Mouse (Mus musculus): ENCODE data around the gene Myo7a. TPM values are rescaled to one million over a fixed set of nuclear protein-coding genes. Genes with fewer than 3 reads are reported as not detected.

Myo7a gene
- polyA plus RNA-seq, 1 experiment: 48.8 TPM

DNA sequence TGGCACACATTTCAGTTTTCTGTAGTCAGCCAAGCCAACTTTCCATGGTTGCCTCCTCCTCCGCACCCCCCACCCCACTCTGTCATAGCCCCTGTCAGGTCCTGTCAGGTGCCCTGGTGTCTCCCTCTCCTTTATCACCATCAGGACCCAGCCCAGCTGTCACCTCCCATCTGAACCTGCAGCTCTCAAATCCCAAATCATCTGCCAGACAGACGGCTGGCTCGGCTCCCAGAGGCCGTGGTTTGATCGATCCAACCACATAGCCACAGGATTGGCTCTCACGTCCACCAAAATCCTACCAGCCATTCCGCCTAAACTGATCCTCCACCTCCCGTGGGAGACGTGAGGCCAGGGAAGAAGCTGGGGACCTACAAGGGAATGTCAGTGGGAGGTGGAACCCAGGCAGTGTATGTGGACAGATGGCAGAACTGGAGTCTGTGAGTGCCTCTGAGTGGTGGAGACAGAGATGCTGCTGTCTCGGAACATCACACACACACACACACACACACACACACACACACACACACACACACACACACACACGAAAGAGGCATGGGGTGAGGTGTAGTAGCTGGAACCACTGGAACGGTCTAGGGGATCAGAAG is 26.6 kb upstream of the Myo7a start:
- Histone ChIP-seq H3K27ac (ENCODE audit: insufficient read depth, low read length) (no peak overlapping the region), H3K4me3 (ENCODE audit: insufficient read depth, low read length) (no peak overlapping the region), H3K4me1 (ENCODE audit: control insufficient read depth, insufficient read depth, low read length) (peaks cover 2% of the 10 kb centered on the region; the same call in 1 of the 2 replicates)
- TF ChIP-seq CTCF (IDR thresholded peaks at IDR 0.05; ENCODE audit: borderline replicate concordance, insufficient read depth, low read length) (no peak), POLR2A (IDR thresholded peaks at IDR 0.05; ENCODE audit: low read depth, low read length) (no peak)

DNA sequence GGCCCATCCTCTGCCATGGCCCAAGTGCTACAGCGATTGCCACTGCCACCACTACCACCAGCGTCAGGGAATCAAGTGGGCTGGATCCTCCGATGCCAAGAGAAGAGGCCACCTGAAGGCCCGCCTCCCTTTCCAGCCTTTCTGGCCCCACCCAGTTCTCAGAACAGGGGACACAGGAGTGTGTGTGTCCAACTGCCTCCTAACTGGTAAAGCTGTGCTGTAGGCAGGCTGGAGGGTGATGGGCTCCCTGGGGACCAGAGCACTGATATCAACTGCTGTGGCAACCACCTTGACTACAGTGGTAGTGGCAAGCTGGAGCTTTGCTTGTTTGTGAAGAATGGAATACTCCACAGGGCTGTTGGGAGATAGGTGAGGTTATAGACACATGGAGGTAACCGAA is 26.1 kb upstream of the Myo7a start, which contains the start of gene Omp:
Omp (minus strand) TSS at position 101 of the 400 bp plus-strand sequence.
- H3K4me1 ChIP-seq (ENCODE audit: control insufficient read depth, insufficient read depth, low read length): peaks cover 2% of the 10 kb centered on the region; the same call in 1 of the 2 replicates
- TF ChIP-seq POLR2A (IDR thresholded peaks at IDR 0.05; ENCODE audit: low read depth, low read length) (no peak), CTCF (IDR thresholded peaks at IDR 0.05; ENCODE audit: borderline replicate concordance, insufficient read depth, low read length) (no peak)
- H3K27ac ChIP-seq (ENCODE audit: insufficient read depth, low read length): no peak within 1 kb of the TSS
- no peak within 1 kb of the TSS for H3K4me3 ChIP-seq (ENCODE audit: insufficient read depth, low read length)

DNA sequence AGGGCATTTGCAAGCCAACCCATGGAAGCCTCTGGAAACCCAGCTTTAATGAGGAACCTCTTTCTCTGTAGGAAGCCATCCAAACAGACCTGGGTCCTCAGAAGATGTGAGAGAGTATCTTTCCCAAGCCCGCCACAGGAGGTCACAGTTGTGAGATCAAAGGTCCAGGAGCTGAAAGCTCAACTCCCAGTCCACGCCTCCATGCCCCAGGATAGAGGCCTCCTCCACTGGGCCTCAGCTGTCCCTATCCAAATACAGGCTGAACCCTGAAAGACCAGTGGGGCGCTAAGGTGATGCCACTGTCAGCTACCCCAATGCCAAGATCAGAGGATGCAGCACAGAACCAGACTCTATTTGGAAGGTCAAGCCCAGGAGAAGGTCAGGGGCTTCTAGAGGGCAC is 23.3 kb upstream of the Myo7a start:
- Histone ChIP-seq H3K4me1 (ENCODE audit: control insufficient read depth, insufficient read depth, low read length) (peaks cover 2% of the 10 kb centered on the region; the same call in 1 of the 2 replicates), H3K4me3 (ENCODE audit: insufficient read depth, low read length) (no peak overlapping the region), H3K27ac (ENCODE audit: insufficient read depth, low read length) (no peak overlapping the region)
- TF ChIP-seq POLR2A (IDR thresholded peaks at IDR 0.05; ENCODE audit: low read depth, low read length) (no peak), CTCF (IDR thresholded peaks at IDR 0.05; ENCODE audit: borderline replicate concordance, insufficient read depth, low read length) (no peak)

DNA sequence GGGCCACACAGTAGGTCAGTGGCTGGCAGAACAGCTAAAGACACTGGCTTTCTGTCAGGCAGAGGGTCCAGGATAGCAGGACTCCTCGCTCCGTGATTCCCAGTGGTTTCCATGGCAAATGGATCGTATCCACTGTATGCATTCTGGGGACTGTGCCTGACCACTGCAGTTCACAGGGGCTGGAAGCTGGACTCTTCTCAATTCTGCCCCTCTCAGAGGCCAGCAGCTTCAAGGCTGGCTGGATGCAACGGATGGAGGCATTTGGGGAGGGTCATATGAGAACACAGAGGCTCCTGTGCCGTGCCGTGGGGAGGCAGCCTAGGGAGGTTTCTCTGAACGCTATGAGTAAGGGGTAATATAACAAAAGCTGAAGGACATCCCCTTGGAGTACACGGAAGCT is 22.9 kb upstream of the Myo7a start:
- peaks cover 2% of the 10 kb centered on the region; the same call in 1 of the 2 replicates for H3K4me1 ChIP-seq (ENCODE audit: control insufficient read depth, insufficient read depth, low read length)
- no peak overlapping the region for H3K4me3 ChIP-seq (ENCODE audit: insufficient read depth, low read length)
- H3K27ac ChIP-seq (ENCODE audit: insufficient read depth, low read length): no peak overlapping the region
- no peak for TF ChIP-seq CTCF (IDR thresholded peaks at IDR 0.05; ENCODE audit: borderline replicate concordance, insufficient read depth, low read length)

DNA sequence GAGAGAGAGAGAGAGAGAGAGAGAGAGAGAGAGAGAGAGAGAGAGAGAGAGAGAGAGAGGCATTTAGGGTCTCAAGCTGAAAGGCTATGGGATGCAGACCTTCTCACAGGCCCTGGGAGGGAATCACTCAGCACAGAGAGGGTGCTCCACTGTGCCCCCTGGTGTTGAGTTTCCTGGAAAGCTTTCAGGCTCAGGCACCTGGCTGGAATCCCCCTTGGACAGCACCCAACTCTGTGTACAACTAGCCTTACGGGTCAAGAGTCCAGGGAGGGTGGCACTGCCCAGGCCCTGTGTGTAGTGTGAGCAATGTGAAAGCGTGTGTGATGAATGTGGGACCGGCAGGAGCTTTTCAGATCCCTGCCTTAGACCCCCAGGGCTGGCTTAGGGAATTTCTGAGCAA is 21.9 kb upstream of the Myo7a start:
- H3K4me1 ChIP-seq (ENCODE audit: control insufficient read depth, insufficient read depth, low read length): peaks cover 2% of the 10 kb centered on the region; the same call in 1 of the 2 replicates
- TF ChIP-seq CTCF (IDR thresholded peaks at IDR 0.05; ENCODE audit: borderline replicate concordance, insufficient read depth, low read length) (peak; percentile 13; the same call in 1 of the 2 replicates), POLR2A (IDR thresholded peaks at IDR 0.05; ENCODE audit: low read depth, low read length) (no peak)
- no peak overlapping the region for H3K4me3 ChIP-seq (ENCODE audit: insufficient read depth, low read length)
- no peak overlapping the region for H3K27ac ChIP-seq (ENCODE audit: insufficient read depth, low read length)

DNA sequence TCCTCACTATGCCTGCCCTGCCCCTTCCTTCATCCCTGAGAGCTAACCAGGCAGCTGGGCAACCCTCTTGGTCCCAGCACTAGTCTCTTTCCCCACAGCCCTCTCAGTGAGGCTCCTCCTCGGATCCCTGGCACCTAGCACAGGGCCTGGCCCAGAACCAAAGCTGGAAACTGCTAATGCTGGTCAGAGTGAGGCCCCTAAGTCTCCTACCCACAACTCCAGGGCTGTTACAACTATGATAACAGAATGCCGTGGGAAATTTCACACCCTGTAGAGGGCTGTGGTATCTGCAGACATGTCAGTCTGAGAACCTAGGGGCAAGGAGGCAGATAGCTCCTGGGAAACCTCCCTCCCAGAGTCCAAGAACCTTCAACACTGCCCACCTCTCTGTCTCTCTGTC is 21.3 kb upstream of the Myo7a start:
- TF ChIP-seq CTCF (IDR thresholded peaks at IDR 0.05; ENCODE audit: borderline replicate concordance, insufficient read depth, low read length) (no peak), POLR2A (IDR thresholded peaks at IDR 0.05; ENCODE audit: low read depth, low read length) (no peak)
- H3K27ac ChIP-seq (ENCODE audit: insufficient read depth, low read length): no peak overlapping the region
- no peak overlapping the region for H3K4me3 ChIP-seq (ENCODE audit: insufficient read depth, low read length)
- H3K4me1 ChIP-seq (ENCODE audit: control insufficient read depth, insufficient read depth, low read length): no peaks in the 10 kb centered on the region

DNA sequence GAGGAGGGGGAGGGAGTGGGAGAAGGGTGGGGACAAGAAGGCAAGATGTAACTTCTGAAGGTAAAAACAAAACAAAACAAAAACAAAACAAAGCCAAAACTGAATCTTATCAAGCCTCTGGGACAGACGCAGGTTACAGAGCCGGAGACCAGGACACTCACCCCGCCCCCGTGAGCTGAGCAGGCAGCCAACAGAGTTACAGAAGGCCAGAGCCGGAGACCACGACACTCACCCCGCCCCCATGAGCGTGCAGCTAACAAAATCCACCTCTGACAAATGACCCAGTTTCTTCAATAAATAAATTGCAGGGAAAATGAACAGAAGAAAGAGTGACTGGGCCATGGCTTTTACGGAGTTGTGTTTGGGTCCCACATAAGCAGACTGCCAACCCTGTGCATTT is 19.9 kb upstream of the Myo7a start:
- H3K27ac ChIP-seq (ENCODE audit: insufficient read depth, low read length): no peak overlapping the region
- no peaks in the 10 kb centered on the region for H3K4me1 ChIP-seq (ENCODE audit: control insufficient read depth, insufficient read depth, low read length)
- H3K4me3 ChIP-seq (ENCODE audit: insufficient read depth, low read length): no peak overlapping the region
- TF ChIP-seq POLR2A (IDR thresholded peaks at IDR 0.05; ENCODE audit: low read depth, low read length) (no peak), CTCF (IDR thresholded peaks at IDR 0.05; ENCODE audit: borderline replicate concordance, insufficient read depth, low read length) (no peak)

DNA sequence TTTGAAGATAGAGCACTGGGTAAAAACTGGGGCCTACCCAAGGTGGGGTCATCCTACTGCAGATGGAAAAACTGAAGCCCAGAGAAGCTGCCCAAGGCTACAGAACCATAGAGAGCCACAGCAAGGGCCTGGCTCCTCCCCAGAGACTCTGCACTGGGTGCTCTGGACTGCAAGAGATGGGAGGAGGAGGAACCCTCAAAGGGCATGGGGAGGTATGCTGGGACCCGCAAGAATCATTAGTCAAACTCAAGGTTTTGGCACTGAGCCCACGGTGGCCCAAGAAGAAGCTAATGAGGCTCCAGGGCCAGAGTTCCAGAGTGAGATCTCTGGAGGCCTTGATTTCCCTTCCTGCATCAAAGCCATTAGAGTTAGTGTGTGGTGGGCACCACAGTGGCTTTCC is 18.7 kb upstream of the Myo7a start:
- Histone ChIP-seq H3K27ac (ENCODE audit: insufficient read depth, low read length) (no peak overlapping the region), H3K4me1 (ENCODE audit: control insufficient read depth, insufficient read depth, low read length) (no peaks in the 10 kb centered on the region), H3K4me3 (ENCODE audit: insufficient read depth, low read length) (no peak overlapping the region)
- no peak for TF ChIP-seq CTCF (IDR thresholded peaks at IDR 0.05; ENCODE audit: borderline replicate concordance, insufficient read depth, low read length)
- TF ChIP-seq POLR2A (IDR thresholded peaks at IDR 0.05; ENCODE audit: low read depth, low read length): no peak

DNA sequence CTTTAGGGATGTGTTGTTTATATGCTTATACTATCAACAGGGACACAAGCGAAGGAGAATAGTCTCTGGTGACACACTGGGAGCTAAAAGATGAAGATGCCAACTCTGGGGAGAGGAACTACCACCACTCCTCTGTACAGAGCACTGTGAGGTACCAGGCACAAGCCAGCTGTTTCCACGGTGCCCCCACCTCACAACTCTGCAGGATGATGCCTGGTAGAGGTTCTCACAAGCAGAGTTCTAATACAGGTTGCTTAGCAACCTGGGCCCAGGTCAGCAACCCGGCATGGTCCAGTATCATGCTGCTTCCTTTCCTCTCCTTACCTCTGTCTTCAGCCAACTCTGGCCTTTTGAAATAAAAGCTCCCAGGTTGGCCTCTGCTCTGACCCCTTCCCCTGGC is 18.3 kb upstream of the Myo7a start:
- Histone ChIP-seq H3K4me3 (ENCODE audit: insufficient read depth, low read length) (no peak overlapping the region), H3K27ac (ENCODE audit: insufficient read depth, low read length) (no peak overlapping the region), H3K4me1 (ENCODE audit: control insufficient read depth, insufficient read depth, low read length) (no peaks in the 10 kb centered on the region)
- no peak for TF ChIP-seq POLR2A (IDR thresholded peaks at IDR 0.05; ENCODE audit: low read depth, low read length)
- no peak for TF ChIP-seq CTCF (IDR thresholded peaks at IDR 0.05; ENCODE audit: borderline replicate concordance, insufficient read depth, low read length)

DNA sequence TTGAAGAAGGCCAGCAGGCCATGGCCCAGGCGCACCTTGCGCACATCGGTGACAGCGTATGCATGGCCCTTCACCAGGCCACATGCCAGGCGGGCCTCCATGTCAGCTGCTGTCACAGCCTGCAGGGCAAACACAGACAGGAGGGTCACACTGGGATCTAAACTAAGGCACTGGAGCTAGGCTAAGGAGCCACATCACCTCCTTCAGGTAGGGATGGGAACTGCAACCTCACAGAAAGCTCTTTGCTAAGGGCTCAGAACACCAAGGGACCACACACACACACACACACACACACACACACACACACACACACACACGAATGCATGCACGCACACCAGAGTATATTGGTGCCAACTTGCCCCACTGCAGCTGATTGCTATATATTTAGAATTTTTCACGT is 12.4 kb upstream of the Myo7a start:
- Histone ChIP-seq H3K4me3 (ENCODE audit: insufficient read depth, low read length) (no peak overlapping the region), H3K27ac (ENCODE audit: insufficient read depth, low read length) (no peak overlapping the region), H3K4me1 (ENCODE audit: control insufficient read depth, insufficient read depth, low read length) (no peaks in the 10 kb centered on the region)
- TF ChIP-seq POLR2A (IDR thresholded peaks at IDR 0.05; ENCODE audit: low read depth, low read length) (no peak), CTCF (IDR thresholded peaks at IDR 0.05; ENCODE audit: borderline replicate concordance, insufficient read depth, low read length) (no peak)
